Mouse (Mus musculus) kidney, postnatal 10 days (tissue): ENCODE measurements at regions not wholly inside any gene's neighbourhood (a gene's known extent, or its start where the extent isn't known, plus 50 kb on each side); places are given as distances from the start of the nearest gene placed in this dataset.
A peak's percentile ranks its signal among the peaks of the same experiment; 100 is the strongest.

ENCODE experiments used
- DNase-seq: peaks from one replicate; pipeline ENCODE4 v3.0.0; 2021; ENCODE audit warnings: mixed read lengths

- DNase-seq, result no peak
Observed at GRCm38 (mm10) chr13:90371415-90372150, 282.2 kb upstream of the Xrcc4 start.

GRCm38 (mm10) chr13:90370746-90371414 lies 281.5 kb upstream of the Xrcc4 start:
- no peak for DNase-seq

GRCm38 (mm10) chr13:90364518-90365027 lies 275.2 kb upstream of the Xrcc4 start:
- DNase-seq, result no peak

GRCm38 (mm10) chr13:90359861-90360601 lies 270.6 kb upstream of the Xrcc4 start:
- DNase-seq, result peak; percentile 9

GRCm38 (mm10) chr13:90358149-90358548 lies 268.7 kb upstream of the Xrcc4 start:
- DNase-seq, result no peak

- no peak for DNase-seq
Observed at GRCm38 (mm10) chr13:90355602-90356001, 266.2 kb upstream of the Xrcc4 start.

- DNase-seq, result no peak
Observed at GRCm38 (mm10) chr13:90342823-90343222, 253.4 kb upstream of the Xrcc4 start.

GRCm38 (mm10) chr13:90341597-90342212 lies 252.3 kb upstream of the Xrcc4 start:
- no peak for DNase-seq

- DNase-seq, result no peak
Observed at GRCm38 (mm10) chr13:90340647-90341160, 251.3 kb upstream of the Xrcc4 start.

- DNase-seq, result no peak
Observed at GRCm38 (mm10) chr13:90337591-90337990, 248.2 kb upstream of the Xrcc4 start.

GRCm38 (mm10) chr13:90335741-90336037 lies 246.3 kb upstream of the Xrcc4 start:
- no peak for DNase-seq

GRCm38 (mm10) chr13:90334934-90335740 lies 245.7 kb upstream of the Xrcc4 start:
- no peak for DNase-seq

- no peak for DNase-seq
Observed at GRCm38 (mm10) chr13:90334286-90334685, 244.9 kb upstream of the Xrcc4 start.

- DNase-seq, result no peak
Observed at GRCm38 (mm10) chr13:90325226-90325625, 235.8 kb upstream of the Xrcc4 start.

- DNase-seq, result no peak
Observed at GRCm38 (mm10) chr13:90313209-90313978, 224.0 kb upstream of the Xrcc4 start.

- no peak for DNase-seq
Observed at GRCm38 (mm10) chr13:90310482-90310881, 221.1 kb upstream of the Xrcc4 start.

- no peak for DNase-seq
Observed at GRCm38 (mm10) chr13:90300481-90300880, 211.1 kb upstream of the Xrcc4 start.

- DNase-seq, result no peak
Observed at GRCm38 (mm10) chr13:90294648-90295007, 205.2 kb upstream of the Xrcc4 start.

GRCm38 (mm10) chr13:90293697-90294647 lies 204.6 kb upstream of the Xrcc4 start:
- DNase-seq, result no peak

- DNase-seq, result no peak
Observed at GRCm38 (mm10) chr13:90292905-90293304, 203.5 kb upstream of the Xrcc4 start.
